Mouse (Mus musculus): ENCODE data around the gene Mettl9. TPM values are rescaled to one million over a fixed set of nuclear protein-coding genes. Genes with fewer than 3 reads are reported as not detected.

The Mettl9 gene
- total RNA-seq, 2 experiments from 2014 or later = 85.7 to 93.0 TPM

GRCm38 (mm10) chr7:121043004-121043403 lies 8.8 kb downstream of the Mettl9 start:
- DNase-seq = no peak
- intact Hi-C loops (cut with DNase I) = no loop called here

- no peak for DNase-seq
- intact Hi-C loops (cut with DNase I) = no loop called here
These were observed 9.3 kb downstream of the Mettl9 start for GRCm38 (mm10) chr7:121043510-121043909.

GRCm38 (mm10) chr7:121044251-121044650 lies 10.0 kb downstream of the Mettl9 start:
- intact Hi-C loops (cut with DNase I) = no loop called here
- DNase-seq = peak in 1 of 2 experiments; percentile 20

GRCm38 (mm10) chr7:121045671-121046453 lies 11.6 kb downstream of the Mettl9 start:
- intact Hi-C loops (cut with DNase I) = no loop called here
- DNase-seq = no peak

GRCm38 (mm10) chr7:121047624-121048023 lies 13.4 kb downstream of the Mettl9 start:
- intact Hi-C loops (cut with DNase I) = no loop called here
- DNase-seq = no peak

GRCm38 (mm10) chr7:121053071-121053470 lies 18.8 kb downstream of the Mettl9 start:
- intact Hi-C loops (cut with DNase I) = no loop called here
- DNase-seq = no peak

GRCm38 (mm10) chr7:121059477-121060218 lies 25.4 kb downstream of the Mettl9 start:
- no peak for DNase-seq
- intact Hi-C loops (cut with DNase I) = loop anchor here (10.0 kb wide), 1 partner anchor 225 kb away; no protein-coding TSS in a partner anchor

- DNase-seq = no peak
- intact Hi-C loops (cut with DNase I) = loop anchor here (10.0 kb wide), 1 partner anchor 230 kb away; no protein-coding TSS in a partner anchor
These were observed 30.1 kb downstream of the Mettl9 start for GRCm38 (mm10) chr7:121064309-121064708.

- DNase-seq = no peak
- intact Hi-C loops (cut with DNase I) = no loop called here
These were observed 37.0 kb downstream of the Mettl9 start for GRCm38 (mm10) chr7:121071276-121071675.

- DNase-seq = no peak
- intact Hi-C loops (cut with DNase I) = no loop called here
These were observed 38.3 kb downstream of the Mettl9 start for GRCm38 (mm10) chr7:121072506-121072905.

- intact Hi-C loops (cut with DNase I) = no loop called here
- peak; percentile 37 to 43 for DNase-seq
These were observed 40.0 kb downstream of the Mettl9 start, which contains the start of gene Igsf6 for GRCm38 (mm10) chr7:121074281-121074680. Igsf6 (minus strand) TSS chr7:121074572.

GRCm38 (mm10) chr7:121074801-121075400 lies 40.7 kb downstream of the Mettl9 start:
- peak; percentile 20 to 31 for DNase-seq
- intact Hi-C loops (cut with DNase I) = no loop called here

GRCm38 (mm10) chr7:121075416-121075815 lies 41.2 kb downstream of the Mettl9 start:
- intact Hi-C loops (cut with DNase I) = no loop called here
- DNase-seq = no peak

- intact Hi-C loops (cut with DNase I) = loop anchor here (1.0 kb wide), 1 partner anchor 43 kb away; no protein-coding TSS in a partner anchor
These were observed 43.1 kb downstream of the Mettl9 start for GRCm38 (mm10) chr7:121077311-121077710.

GRCm38 (mm10) chr7:121077829-121078228 lies 43.6 kb downstream of the Mettl9 start:
- DNase-seq = peak; percentile 66 to 72
- intact Hi-C loops (cut with DNase I) = loop anchor here (1.0 kb wide), 1 partner anchor 42 kb away; no protein-coding TSS in a partner anchor

More at GRCm38 (mm10) chr7:121077311-121077710, 43.1 kb downstream of the Mettl9 start:
- DNase-seq = no peak

GRCm38 (mm10) chr7:121081350-121081749 lies 47.1 kb downstream of the Mettl9 start, which contains the start of gene Otoa:
Otoa (plus strand) TSS chr7:121081650.
- DNase-seq = no peak
- intact Hi-C loops (cut with DNase I) = no loop called here

GRCm38 (mm10) chr7:121081816-121082215 lies 47.6 kb downstream of the Mettl9 start:
- no peak for DNase-seq
- intact Hi-C loops (cut with DNase I) = no loop called here

- intact Hi-C loops (cut with DNase I) = no loop called here
- DNase-seq = no peak
These were observed 48.8 kb downstream of the Mettl9 start for GRCm38 (mm10) chr7:121082949-121083513.

GRCm38 (mm10) chr7:121084840-121085453 lies 50.7 kb downstream of the Mettl9 start:
- DNase-seq = no peak
- intact Hi-C loops (cut with DNase I) = no loop called here

- intact Hi-C loops (cut with DNase I) = no loop called here
- peak; percentile 18 to 37 for DNase-seq
These were observed 51.3 kb downstream of the Mettl9 start for GRCm38 (mm10) chr7:121085500-121085899.
